Mouse (Mus musculus) heart, embryonic 11.5 days (tissue): ENCODE data around the gene Zfp462. TPM values are rescaled to one million over a fixed set of nuclear protein-coding genes. Genes with fewer than 3 reads are reported as not detected.

Experiments used
- ATAC-seq: fragments of 200-750 bp; cut with Nextera tagmentation; replicated peaks from 2 replicates; pipeline ENCODE4 v1.8.0; 2017; ENCODE audit warnings: moderate library complexity; ENCODE audit not compliant: insufficient number of reproducible peaks, low FRiP score, low TSS enrichment
- H3K27ac ChIP-seq: fragments of 300-500 bp; sonication (generic); 2 replicates; pipeline ENCODE4 v1.5.1; 2014; ENCODE audit warnings: mild to moderate bottlenecking, low read depth, low read length
- H3K27me3 ChIP-seq: fragments of 300-500 bp; sonication (generic); 2 replicates; pipeline ENCODE4 v1.6.1; 2014; ENCODE audit warnings: mild to moderate bottlenecking, low read length, mixed read lengths; ENCODE audit not compliant: control insufficient read depth, insufficient read depth
- H3K36me3 ChIP-seq: fragments of 300-500 bp; sonication (generic); 2 replicates; pipeline ENCODE4 v1.6.1; 2014; ENCODE audit warnings: mild to moderate bottlenecking, low read length, moderate library complexity, mixed read lengths; ENCODE audit not compliant: control insufficient read depth, insufficient read depth
- H3K4me1 ChIP-seq: fragments of 300-500 bp; sonication (generic); 2 replicates; pipeline ENCODE4 v1.6.1; 2014; ENCODE audit warnings: low read length; ENCODE audit not compliant: control insufficient read depth, insufficient read depth
- H3K4me2 ChIP-seq: fragments of 300-500 bp; sonication (generic); 2 replicates; pipeline ENCODE4 v1.6.1; 2014; ENCODE audit warnings: mild to moderate bottlenecking, moderate library complexity
- H3K4me3 ChIP-seq: fragments of 300-500 bp; sonication (generic); 2 replicates; pipeline ENCODE4 v1.5.1; 2014; ENCODE audit warnings: low read depth, low read length
- H3K9ac ChIP-seq: fragments of 300-500 bp; sonication (generic); 2 replicates; pipeline ENCODE4 v1.6.1; 2014; ENCODE audit warnings: mild to moderate bottlenecking, low read depth, low read length, moderate library complexity
- H3K9me3 ChIP-seq: fragments of 300-500 bp; sonication (generic); replicated peaks from 2 replicates; pipeline ENCODE4 v1.6.1; 2016; ENCODE audit warnings: low read length; ENCODE audit not compliant: control insufficient read depth
- WGBS: fragments of 180-500 bp; shearing (Covaris S2); extraction: QIAGEN DNeasy Blood & Tissue Kit; methylation state at CpG from one replicate; pipeline ENCODE4 v1.1.7; 2014; ENCODE audit not compliant: insufficient replicate concordance; 5-methylcytosine and 5-hydroxymethylcytosine counted together
- polyA plus RNA-seq: library from polyadenylated mRNA; unstranded; fragments of >200 nt; fragmentation: Nextera tagmentation; extraction: Ambion mirVana; gene quantifications from 2 replicates; pipeline ENCODE4 v1.2.1, GENCODE M21; 2014

Gene Zfp462
- polyA plus RNA-seq, 1 experiment from 2014 or later: 5.7 TPM

DNA sequence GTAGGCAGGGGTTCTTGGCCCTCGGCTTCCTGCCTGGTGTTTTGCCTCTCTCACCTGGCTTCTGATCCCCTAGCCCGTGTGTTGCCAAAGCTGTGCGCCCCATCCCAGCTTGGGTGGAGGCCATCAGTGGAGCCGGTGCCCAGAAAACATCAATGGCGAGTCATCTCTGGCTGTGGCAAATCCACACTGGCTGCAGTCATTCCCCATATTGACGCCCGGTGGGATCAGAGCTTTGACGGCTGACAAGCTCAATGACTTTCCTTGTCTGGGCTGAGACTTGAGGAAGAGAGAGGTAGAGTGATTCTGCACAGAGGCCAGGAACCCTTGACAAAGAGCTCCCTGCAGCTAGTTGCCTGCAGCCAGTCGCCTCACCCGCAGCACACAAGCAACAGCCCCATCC, 107.8 kb downstream of the Zfp462 start:
- H3K27me3 ChIP-seq: no peaks in the 10 kb centered on the region
- H3K36me3 ChIP-seq: peaks cover 19% of the 10 kb centered on the region
- no peaks in the 10 kb centered on the region for H3K9me3 ChIP-seq
- ATAC-seq: no peak
- no peaks in the 10 kb centered on the region for H3K4me1 ChIP-seq
- no peak overlapping the region for H3K9ac ChIP-seq
- no peak overlapping the region for H3K27ac ChIP-seq
- WGBS: 87% methylated on average over 10 of the region's 10 CpGs
- no peak overlapping the region for H3K4me3 ChIP-seq
- no peak overlapping the region for H3K4me2 ChIP-seq

DNA sequence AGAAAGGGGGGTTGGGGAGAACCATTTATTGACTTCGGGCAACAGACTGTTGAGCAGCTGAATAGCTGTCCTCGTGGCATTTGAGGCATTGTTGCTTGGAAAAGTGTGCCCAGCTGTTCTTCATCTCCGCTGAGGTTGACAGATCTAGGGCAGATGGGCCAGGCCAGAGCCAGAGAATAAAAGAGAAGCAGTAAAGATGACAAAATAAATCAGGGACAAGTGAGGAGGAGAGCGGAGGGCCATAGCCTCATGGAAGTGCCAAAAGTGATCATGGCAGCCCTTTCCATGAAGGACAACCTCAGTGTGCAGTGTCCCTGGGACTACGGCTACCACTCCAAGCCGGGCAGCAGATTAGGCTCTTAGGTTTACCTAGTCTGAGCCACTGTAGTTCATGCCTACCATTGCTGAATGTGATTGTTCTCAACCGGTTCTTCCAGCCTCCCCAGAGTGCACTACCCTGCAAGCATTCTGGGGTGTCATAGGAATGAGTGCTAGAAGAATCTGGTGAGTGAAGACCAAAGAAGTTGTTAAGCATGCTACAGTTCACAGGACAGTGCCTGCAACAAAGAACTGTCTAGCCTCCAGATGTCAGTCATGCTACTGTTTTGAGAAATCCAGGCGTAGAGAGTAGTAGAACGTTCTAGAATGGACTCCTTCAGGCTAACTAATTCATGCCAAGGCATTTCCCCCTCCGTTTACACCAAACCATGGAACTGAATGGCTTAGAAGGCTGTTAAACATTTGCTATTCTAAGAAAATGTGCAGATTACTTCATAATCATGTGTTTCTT, 113.0 kb downstream of the Zfp462 start:
- ATAC-seq: no peak
- H3K36me3 ChIP-seq: peaks cover 11% of the 10 kb centered on the region
- H3K4me3 ChIP-seq: no peak overlapping the region
- H3K27ac ChIP-seq: no peak overlapping the region
- H3K4me2 ChIP-seq: no peak overlapping the region
- H3K9ac ChIP-seq: no peak overlapping the region
- no peaks in the 10 kb centered on the region for H3K4me1 ChIP-seq
- no peaks in the 10 kb centered on the region for H3K9me3 ChIP-seq
- 85% methylated on average over 10 of the region's 10 CpGs for WGBS
- H3K27me3 ChIP-seq: no peaks in the 10 kb centered on the region

DNA sequence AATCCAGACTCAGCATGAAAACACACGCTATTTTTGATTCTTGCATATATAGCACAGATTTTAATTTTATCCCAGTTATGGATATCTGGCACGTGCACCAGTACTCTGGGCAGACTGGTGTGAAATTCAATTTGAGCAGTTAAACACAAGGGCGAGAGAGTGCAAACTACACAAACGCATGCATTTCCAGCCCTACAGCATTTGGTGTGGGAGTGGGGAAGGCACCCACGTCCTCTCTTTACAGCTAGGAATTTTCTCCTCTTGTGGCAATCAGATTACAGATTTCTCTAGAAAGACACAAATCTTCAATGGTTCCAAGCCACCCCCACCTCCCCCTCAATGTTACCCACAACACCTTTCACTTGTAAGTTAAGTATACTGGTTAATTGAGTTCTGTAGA, 114.1 kb downstream of the Zfp462 start:
- Histone ChIP-seq H3K27me3 (no peaks in the 10 kb centered on the region), H3K4me3 (no peak overlapping the region), H3K4me2 (no peak overlapping the region), H3K36me3 (peaks cover 13% of the 10 kb centered on the region), H3K4me1 (no peaks in the 10 kb centered on the region), H3K27ac (no peak overlapping the region), H3K9ac (no peak overlapping the region), H3K9me3 (no peaks in the 10 kb centered on the region)
- no peak for ATAC-seq
- 91% methylated on average over 5 of the region's 5 CpGs for WGBS

DNA sequence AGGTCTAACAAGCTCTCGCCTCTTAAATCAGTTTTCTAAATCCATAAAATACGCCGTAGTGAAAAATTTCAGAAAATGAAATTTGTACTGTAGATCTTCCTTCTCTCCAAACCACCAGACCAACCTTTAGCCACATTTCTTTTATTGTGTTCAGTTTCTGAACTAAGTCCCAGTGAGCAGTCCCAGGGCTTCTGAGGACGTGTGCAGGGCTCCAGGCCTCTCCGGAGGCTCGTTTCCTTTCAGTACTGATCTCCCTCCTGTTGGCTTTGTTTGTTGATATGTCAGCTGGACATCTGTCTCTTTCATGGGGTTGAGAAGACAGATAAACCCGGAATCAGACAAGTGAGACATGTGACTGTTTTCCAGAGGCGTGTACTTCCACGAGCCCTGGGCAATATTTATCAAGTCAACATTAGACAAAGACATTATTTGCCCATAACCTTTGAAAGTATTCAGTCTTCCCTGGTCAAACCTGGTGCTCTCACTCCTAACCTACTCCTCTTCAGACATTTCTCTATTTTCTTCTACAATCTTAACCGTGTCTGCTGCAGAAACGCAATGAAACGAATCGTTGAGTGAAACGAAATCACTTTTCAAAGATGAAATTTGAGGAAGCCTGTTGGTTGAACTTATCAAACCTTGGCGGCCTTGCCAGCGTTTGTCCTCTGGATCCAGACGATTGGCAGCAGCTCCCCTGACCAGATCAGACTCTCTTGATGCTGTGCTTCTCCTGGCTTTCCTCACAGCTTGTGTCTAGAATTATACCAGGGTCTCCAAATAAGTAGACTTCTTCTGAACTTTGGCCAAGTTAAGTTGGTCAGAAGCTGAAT, 121.7 kb downstream of the Zfp462 start:
- H3K4me3 ChIP-seq: no peak overlapping the region
- H3K27ac ChIP-seq: no peak overlapping the region
- H3K9me3 ChIP-seq: no peaks in the 10 kb centered on the region
- no peaks in the 10 kb centered on the region for H3K4me1 ChIP-seq
- no peak for ATAC-seq
- peaks cover 13% of the 10 kb centered on the region for H3K36me3 ChIP-seq
- no peak overlapping the region for H3K9ac ChIP-seq
- H3K27me3 ChIP-seq: no peaks in the 10 kb centered on the region
- WGBS: 62% methylated on average over 17 of the region's 17 CpGs
- H3K4me2 ChIP-seq: no peak overlapping the region

DNA sequence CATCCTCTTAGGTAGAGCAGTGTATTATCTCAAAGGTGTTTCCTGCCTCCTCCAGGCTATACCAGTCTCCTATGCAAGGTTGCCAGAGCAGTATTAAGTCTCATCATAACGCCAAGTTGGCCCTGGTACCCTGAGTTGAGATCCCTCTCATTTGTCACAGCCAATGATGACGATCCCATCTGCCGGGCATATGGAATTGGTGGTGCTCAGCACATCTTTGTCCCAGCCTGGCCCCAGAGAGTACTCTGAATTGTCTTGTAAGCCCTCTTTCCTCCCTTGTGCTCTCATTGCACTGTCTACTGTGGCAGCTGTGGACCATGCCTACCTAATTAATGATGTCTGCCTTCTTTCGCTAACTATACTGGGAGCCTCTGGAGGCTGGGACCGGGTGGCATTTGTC, 126.7 kb downstream of the Zfp462 start:
- ATAC-seq: no peak
- 85% methylated on average over 5 of the region's 5 CpGs for WGBS
- Histone ChIP-seq H3K27me3 (no peaks in the 10 kb centered on the region), H3K9me3 (no peaks in the 10 kb centered on the region), H3K4me3 (no peak overlapping the region), H3K4me2 (no peak overlapping the region), H3K4me1 (no peaks in the 10 kb centered on the region), H3K9ac (no peak overlapping the region), H3K27ac (no peak overlapping the region), H3K36me3 (peaks cover 20% of the 10 kb centered on the region)

DNA sequence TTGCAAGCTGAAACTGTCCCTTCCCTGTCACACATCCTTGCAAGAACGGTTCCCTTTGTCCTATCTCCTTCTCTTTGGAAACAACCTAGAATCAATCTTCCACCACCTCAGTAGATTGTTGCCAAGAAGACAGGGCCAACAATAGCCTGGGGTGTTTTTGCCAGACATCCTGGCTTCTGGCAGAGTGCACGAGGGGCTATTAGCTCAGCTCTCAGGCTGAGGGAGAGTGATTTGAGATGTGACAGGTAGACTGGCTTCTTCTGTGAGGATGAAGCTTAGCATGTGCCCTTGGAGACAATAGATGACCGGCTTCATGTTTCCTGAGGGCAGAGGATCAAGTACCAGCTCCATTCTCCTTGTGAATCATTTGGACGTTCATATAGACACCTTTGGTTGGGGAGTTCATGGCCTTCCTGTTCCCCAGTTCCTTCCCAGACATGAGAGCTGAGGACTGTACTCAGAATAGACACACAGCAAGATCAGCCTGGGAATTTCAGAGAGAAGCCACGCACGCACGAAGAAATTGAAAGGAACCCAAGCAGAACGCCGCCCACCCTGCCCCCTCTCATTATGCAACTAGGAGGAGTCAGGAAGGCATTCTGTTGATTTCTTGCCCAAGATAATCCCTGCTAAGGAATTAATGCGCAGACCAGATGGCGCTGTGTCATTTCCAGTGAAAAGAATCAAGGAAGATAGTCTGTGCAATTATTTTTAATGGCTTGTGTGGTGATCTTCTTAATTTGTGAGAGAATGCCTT, 132.5 kb downstream of the Zfp462 start:
- Histone ChIP-seq H3K36me3 (peaks cover 26% of the 10 kb centered on the region), H3K27ac (no peak overlapping the region), H3K9ac (no peak overlapping the region), H3K9me3 (no peaks in the 10 kb centered on the region), H3K4me3 (no peak overlapping the region), H3K4me1 (0 out of 2 replicates have a peak, but pooled peaks cover 4% of the 10 kb centered on the region), H3K27me3 (no peaks in the 10 kb centered on the region), H3K4me2 (no peak overlapping the region)
- no peak for ATAC-seq
- 67% methylated on average over 11 of the region's 11 CpGs for WGBS

DNA sequence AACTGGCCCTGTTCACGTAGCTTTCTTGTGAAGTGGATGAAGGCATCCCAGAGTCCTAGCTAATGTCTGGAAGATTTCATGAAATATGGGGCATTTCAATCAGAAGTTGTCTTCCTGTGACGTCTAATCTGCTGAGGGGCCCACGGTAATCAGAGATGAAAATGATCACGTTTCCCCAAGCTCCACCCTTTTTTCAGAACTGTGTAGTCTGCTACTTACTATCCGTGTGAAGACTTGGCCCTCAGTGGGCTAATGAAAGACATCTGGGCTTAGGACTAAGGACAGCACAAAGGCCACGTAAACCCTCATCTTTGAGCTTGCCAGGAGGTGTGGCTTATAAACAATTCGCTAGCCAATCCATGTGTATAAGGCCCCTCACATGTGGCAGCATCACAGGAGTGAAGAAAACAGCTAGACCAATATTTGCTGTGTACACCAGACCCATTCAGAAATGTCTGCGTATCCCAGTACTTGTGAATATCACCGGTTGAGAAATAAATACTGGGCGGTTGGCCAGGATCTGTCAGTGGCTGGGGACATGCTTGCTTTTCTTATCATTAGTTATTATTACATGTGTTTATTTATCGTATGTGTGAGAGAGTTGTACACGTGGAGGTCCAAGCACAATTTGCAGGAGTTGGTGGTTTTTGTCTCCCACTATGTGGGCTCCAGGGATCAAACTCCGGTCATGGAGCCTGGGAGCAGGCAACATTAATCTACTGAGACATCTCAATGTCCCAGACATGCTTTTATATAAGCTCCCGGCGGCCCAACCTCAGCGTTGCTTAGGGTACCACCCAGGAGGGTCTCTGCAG, 133.3 kb downstream of the Zfp462 start:
- 80% methylated on average over 16 of the region's 16 CpGs for WGBS
- no peak overlapping the region for H3K4me2 ChIP-seq
- no peak overlapping the region for H3K4me3 ChIP-seq
- no peaks in the 10 kb centered on the region for H3K9me3 ChIP-seq
- no peak for ATAC-seq
- H3K36me3 ChIP-seq: peaks cover 21% of the 10 kb centered on the region
- no peaks in the 10 kb centered on the region for H3K27me3 ChIP-seq
- H3K4me1 ChIP-seq: 0 out of 2 replicates have a peak, but pooled peaks cover 4% of the 10 kb centered on the region
- H3K27ac ChIP-seq: no peak overlapping the region
- H3K9ac ChIP-seq: no peak overlapping the region

DNA sequence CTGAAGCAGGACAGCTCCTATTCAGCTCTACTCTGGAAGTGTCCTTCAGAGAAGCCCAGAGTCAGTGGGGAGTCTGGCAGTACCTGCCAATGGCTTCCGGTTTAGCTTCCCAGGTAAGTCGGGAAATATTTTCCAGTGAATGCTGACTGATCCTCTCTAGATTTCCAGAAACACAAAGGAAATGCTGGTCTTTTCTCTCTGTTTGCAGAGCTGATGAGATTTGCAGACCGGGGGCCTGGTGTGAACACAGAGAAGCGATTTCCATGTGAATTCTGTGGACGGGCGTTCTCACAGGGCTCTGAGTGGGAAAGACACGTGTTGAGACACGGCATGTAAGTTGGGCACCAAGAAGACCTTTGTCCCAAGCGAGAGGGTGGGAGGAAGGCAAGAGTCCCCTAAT, 134.2 kb downstream of the Zfp462 start:
- Histone ChIP-seq H3K4me1 (0 out of 2 replicates have a peak, but pooled peaks cover 4% of the 10 kb centered on the region), H3K4me3 (no peak overlapping the region), H3K36me3 (peaks cover 16% of the 10 kb centered on the region), H3K9me3 (no peaks in the 10 kb centered on the region), H3K9ac (no peak overlapping the region), H3K27me3 (no peaks in the 10 kb centered on the region), H3K27ac (no peak overlapping the region), H3K4me2 (no peak overlapping the region)
- WGBS: 92% methylated on average over 9 of the region's 9 CpGs
- ATAC-seq: no peak
